Mouse (Mus musculus) G1E-ER4 (cell line): ENCODE measurements at regions not wholly inside any gene's neighbourhood (a gene's known extent, or its start where the extent isn't known, plus 50 kb on each side); places are given as distances from the start of the nearest gene placed in this dataset.
A peak's percentile ranks its signal among the peaks of the same experiment; 100 is the strongest.

Source experiments
- GATA1 ChIP-seq: IDR thresholded peaks from one replicate; pipeline ENCODE4 v1.8.0; 2012; ENCODE audit warnings: low read length, inconsistent platforms

DNA sequence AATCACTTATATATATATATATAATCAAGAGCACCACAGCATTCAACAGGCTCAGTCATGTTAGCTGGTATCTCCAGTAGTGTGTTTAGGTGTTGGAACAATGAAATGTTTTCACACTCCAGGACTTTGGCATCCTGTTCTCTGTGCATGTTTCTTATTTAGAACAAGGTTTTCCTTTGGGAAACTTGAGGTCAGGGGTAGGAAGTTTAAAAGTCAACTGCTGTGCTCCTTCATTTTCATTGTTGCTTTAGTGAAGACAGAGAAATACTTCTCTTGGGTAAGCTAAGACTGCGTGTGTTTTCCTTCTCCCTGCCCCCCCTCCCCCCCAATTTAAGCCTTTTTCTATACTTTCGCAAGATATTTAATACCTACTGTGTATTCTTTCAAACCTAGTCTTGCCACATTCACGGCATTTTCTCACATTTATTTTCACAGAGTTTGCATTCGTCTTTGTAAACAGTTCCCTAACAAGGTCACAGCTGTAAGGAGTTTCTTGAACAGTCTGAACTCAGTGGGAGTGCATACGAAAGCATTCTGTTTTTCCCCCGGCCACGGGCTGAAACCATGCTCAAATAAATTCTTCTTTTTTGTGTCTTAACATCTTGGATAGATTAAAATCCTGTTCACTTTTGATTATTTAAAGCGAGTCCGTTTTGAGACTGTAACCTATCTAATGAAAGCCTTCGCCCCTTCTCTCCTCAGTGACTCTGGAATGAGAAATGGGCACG, 279.2 kb downstream of the Col12a1 start:
- no peak for TF ChIP-seq GATA1

- no peak for TF ChIP-seq GATA1
Observed at GRCm38 (mm10) chr9:79455226-79455625, 263.4 kb downstream of the Col12a1 start.

DNA sequence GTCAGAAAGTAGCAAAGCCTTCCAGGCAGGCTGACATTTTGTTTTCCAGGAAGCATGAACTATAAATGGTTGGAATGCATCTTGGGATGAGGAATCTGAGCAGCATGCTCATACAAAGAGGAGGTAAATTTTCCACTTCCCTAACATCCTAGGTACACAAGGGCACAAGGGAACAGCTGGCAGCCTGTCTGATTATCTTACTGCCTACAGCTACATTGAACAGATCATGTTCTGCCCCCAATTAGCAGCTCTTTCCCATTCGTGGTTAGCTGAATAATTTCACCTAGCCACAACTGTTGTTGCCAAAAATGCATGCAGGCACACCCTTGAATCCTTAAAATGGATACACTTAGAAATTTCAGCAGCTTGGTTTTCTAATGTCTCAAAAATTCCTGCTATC, 239.5 kb downstream of the Col12a1 start:
- no peak for TF ChIP-seq GATA1

- TF ChIP-seq GATA1, result no peak
Observed at GRCm38 (mm10) chr9:79500253-79500652, 218.4 kb downstream of the Col12a1 start.

GRCm38 (mm10) chr9:79502034-79502433, 216.6 kb downstream of the Col12a1 start:
- TF ChIP-seq GATA1, result peak; percentile 41

DNA sequence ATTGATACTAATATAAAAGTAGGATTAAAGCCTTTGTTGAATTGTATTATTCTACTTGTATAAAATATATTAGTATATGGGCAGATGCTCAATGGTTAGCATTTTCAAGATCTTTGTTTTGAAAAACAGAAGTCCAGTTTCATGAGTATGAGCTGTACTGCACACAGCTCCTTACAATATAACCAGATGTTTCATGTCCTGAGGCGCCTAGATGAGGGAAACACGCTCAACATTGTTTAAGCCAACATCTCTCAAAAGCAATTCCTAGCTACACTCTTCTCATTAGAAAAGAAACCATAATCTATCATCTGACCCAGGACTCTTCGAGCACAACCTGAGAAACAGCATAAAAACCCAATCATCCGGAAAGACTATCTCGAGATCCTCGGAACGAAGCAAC, 202.2 kb downstream of the Col12a1 start:
- no peak for TF ChIP-seq GATA1

DNA sequence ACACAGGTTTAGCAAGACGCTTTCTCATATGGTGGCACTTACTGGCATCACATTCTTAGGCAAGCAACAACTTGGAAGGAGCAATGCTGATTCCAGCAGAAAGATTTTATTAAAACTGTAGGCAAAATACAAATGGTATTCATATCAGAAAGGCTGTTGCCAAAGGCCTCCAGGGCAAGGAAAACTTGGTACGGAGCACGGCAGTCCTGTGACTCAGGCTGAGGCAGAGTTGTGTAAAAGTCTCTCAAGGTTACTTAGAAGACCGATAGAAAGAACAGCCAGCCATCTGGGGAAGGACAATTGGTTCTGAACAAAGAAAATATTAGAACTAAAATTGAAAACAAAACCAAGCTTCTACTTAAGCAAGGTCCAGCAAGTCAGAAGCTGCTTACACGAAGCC, 201.2 kb downstream of the Col12a1 start:
- TF ChIP-seq GATA1, result no peak

DNA sequence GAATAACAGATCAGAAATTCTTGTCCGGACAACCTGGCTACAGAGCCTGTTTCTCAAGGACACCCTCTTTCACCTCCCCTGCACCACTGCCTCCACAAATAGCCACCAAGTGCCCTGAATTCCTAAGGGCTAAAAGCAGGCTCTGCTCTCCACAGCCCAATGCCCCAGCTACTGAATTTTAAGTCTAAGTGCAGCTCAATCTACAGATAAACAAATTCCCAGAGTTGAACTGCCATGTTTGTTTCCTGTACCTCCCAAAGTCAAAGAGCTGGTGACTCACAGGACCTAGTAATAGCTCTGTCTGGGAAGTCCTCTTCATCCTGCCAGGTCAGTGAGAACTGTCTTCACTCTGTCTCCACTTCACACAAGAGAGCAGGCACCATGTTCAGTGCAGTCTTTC, 200.0 kb downstream of the Col12a1 start:
- no peak for TF ChIP-seq GATA1

- no peak for TF ChIP-seq GATA1
Observed at GRCm38 (mm10) chr9:79520498-79520897, 198.1 kb downstream of the Col12a1 start.

GRCm38 (mm10) chr9:79523054-79523453, 195.6 kb downstream of the Col12a1 start:
- no peak for TF ChIP-seq GATA1

DNA sequence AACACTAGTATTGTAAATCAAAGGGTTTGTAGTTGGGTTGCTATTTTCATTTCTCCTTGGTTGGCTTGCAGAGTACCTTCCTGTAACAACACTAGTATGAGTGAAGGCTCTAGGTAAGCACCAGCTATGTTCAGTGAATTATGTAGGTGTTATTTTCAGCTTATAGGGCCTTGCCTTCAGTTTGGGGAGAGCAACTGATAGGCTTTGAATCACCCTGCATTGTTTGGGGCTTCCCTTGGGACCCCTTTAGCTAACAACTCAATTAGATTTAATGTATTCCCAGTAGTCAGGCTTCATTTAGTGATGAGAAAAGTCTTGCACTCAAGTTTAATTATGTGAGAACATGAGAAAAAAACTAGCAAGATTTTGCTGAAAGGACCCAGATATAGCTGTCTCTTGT, 193.6 kb downstream of the Col12a1 start:
- no peak for TF ChIP-seq GATA1

GRCm38 (mm10) chr9:79526390-79526789, 192.2 kb downstream of the Col12a1 start:
- no peak for TF ChIP-seq GATA1

DNA sequence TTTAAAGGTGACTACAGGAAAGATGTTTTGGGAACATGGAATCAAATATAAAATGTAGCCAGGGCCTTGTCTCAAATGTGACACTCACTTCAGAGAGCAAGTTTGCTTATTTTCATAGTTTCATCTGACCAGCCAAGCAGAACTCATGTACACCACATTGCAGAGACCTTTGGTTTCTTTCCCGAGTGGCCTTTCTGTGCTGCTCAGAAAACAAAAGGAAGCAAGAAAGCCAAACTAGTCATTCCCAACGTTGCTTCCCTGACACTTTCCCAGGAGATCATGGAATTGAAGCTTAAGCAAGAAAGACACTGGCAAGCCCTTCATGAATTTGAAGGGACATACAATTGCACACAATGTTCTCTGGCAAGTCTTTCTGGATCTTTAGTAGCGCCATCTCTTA, 191.3 kb downstream of the Col12a1 start:
- TF ChIP-seq GATA1, result no peak
